Mouse (Mus musculus) C2C12 (cell line): ENCODE measurements around the gene Enox1.

Source experiments
- CTCF ChIP-seq: IDR thresholded peaks from one replicate; pipeline ENCODE4 v1.5.1; 2011; ENCODE audit not compliant: control insufficient read depth, insufficient read depth, insufficient read length
- MAX ChIP-seq: IDR thresholded peaks from one replicate; pipeline ENCODE4 v1.6.1; 2011; ENCODE audit warnings: mild to moderate bottlenecking, control low read depth

- TF ChIP-seq CTCF (no peak), MAX (no peak)
Observed at GRCm38 (mm10) chr14:77529201-77529600, 372.6 kb downstream of the Enox1 start.
